Mouse (Mus musculus) stomach, embryonic 14.5 days (tissue): ENCODE data around the gene Tgoln1. TPM values are rescaled to one million over a fixed set of nuclear protein-coding genes. Genes with fewer than 3 reads are reported as not detected.

Experiments
- ATAC-seq: fragments of 200-750 bp; cut with Nextera tagmentation; 2 replicates; pipeline ENCODE4 v1.8.0; 2017; ENCODE audit warnings: low read depth, moderate TSS enrichment; ENCODE audit not compliant: insufficient number of reproducible peaks, insufficient read depth, low FRiP score
- H3K27ac ChIP-seq: fragments of 300-500 bp; sonication (generic); 2 replicates; pipeline ENCODE4 v1.5.1; 2014; ENCODE audit warnings: mild to moderate bottlenecking, low read length, moderate library complexity, mixed read lengths
- H3K27me3 ChIP-seq: fragments of 300-500 bp; sonication (generic); 2 replicates; pipeline ENCODE4 v1.6.1; 2014; ENCODE audit warnings: low read length, control low read depth, mixed read lengths; ENCODE audit not compliant: control insufficient read depth, insufficient read depth
- H3K36me3 ChIP-seq: fragments of 300-500 bp; sonication (generic); 2 replicates; pipeline ENCODE4 v1.6.1; 2014; ENCODE audit warnings: mild to moderate bottlenecking, control low read depth, low read length, moderate library complexity, mixed read lengths; ENCODE audit not compliant: control insufficient read depth, insufficient read depth
- H3K4me1 ChIP-seq: fragments of 300-500 bp; sonication (generic); 2 replicates; pipeline ENCODE4 v1.6.1; 2014; ENCODE audit warnings: low read length, control low read depth, mixed read lengths; ENCODE audit not compliant: control insufficient read depth, insufficient read depth
- H3K4me2 ChIP-seq: fragments of 300-500 bp; sonication (generic); replicated peaks from 2 replicates; pipeline ENCODE4 v1.6.1; 2014; ENCODE audit warnings: low read depth, low read length, control low read depth
- H3K4me3 ChIP-seq: fragments of 300-500 bp; sonication (generic); 2 replicates; pipeline ENCODE4 v1.5.1; 2014; ENCODE audit warnings: low read depth, low read length, control low read depth
- H3K9ac ChIP-seq: fragments of 300-500 bp; sonication (generic); replicated peaks from 2 replicates; pipeline ENCODE4 v1.6.1; 2014; ENCODE audit warnings: low read depth, mild to moderate bottlenecking, control low read depth, low read length, moderate library complexity, mixed read lengths
- H3K9me3 ChIP-seq: fragments of 300-500 bp; sonication (generic); 2 replicates; pipeline ENCODE4 v1.6.1; 2016; ENCODE audit warnings: low read depth, low read length, control low read depth; ENCODE audit not compliant: control insufficient read depth
- WGBS: fragments of 180-500 bp; shearing (Covaris S2); extraction: QIAGEN DNeasy Blood & Tissue Kit; methylation state at CpG from one replicate; pipeline ENCODE4 v1.1.7; 2014; 5-methylcytosine and 5-hydroxymethylcytosine counted together
- polyA plus RNA-seq: library from polyadenylated mRNA; unstranded; fragments of >200 nt; fragmentation: Nextera tagmentation; extraction: Ambion mirVana; gene quantifications from 2 replicates; pipeline ENCODE4 v1.2.1, GENCODE M21; 2014

Tgoln1 gene
- polyA plus RNA-seq: 38.9 and 39.3 TPM in 2 replicates

- WGBS: under 1% methylated on average over 39 of the region's 41 CpGs
- Histone ChIP-seq H3K27me3 (no peaks in the 10 kb centered on the region), H3K9me3 (no peaks in the 10 kb centered on the region), H3K9ac (peak within 1 kb of the TSS; percentile 63), H3K36me3 (peaks cover 3% of the 10 kb centered on the region), H3K27ac (peak within 1 kb of the TSS; percentile 78), H3K4me2 (peak within 1 kb of the TSS; percentile 94), H3K4me3 (peak within 1 kb of the TSS; percentile 88), H3K4me1 (peaks cover 26% of the 10 kb centered on the region)
- ATAC-seq: peak; percentile 93
Measured at GRCm38 (mm10) chr6:72616643-72617288, at the start of gene Tgoln1. Gene Tgoln1 (minus strand): TSS chr6:72617000.

- no peak for ATAC-seq
- Histone ChIP-seq H3K9ac (no peak overlapping the region), H3K9me3 (no peaks in the 10 kb centered on the region), H3K27me3 (no peaks in the 10 kb centered on the region), H3K4me3 (no peak overlapping the region), H3K27ac (peak overlapping the region; percentile 21; the same call in 1 of the 2 replicates), H3K4me1 (peaks cover 39% of the 10 kb centered on the region), H3K4me2 (no peak overlapping the region), H3K36me3 (no peaks in the 10 kb centered on the region)
- 53% methylated on average over 8 of the region's 8 CpGs for WGBS
Measured at GRCm38 (mm10) chr6:72664290-72664689, 47.5 kb upstream of the Tgoln1 start.

DNA sequence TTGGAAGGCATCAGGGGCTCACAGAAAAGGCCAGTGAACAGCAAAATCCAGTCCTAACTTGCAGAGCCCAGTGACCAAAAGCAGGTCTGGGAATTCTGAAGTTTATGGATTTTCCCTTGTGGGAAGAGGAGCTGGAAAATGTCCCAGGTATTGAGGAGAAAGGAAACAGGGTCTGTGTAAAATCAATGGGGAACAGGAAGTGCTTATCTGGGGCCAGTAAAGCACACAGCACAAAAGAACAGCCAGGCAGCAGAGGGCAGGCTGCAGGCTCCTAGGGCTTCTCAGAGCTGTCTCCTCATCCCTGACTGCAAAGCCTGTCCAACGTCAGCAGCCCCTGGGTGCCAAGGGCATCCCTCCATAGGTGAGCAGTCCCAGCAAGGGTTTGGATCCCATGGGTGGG, 46.2 kb upstream of the Tgoln1 start:
- H3K9me3 ChIP-seq: no peaks in the 10 kb centered on the region
- no peak overlapping the region for H3K4me3 ChIP-seq
- WGBS: 10% methylated on average over 1 of the region's 1 CpGs
- ATAC-seq: 0 out of 2 replicates have a peak, but pooled peaks have one; percentile 19
- no peaks in the 10 kb centered on the region for H3K36me3 ChIP-seq
- no peaks in the 10 kb centered on the region for H3K27me3 ChIP-seq
- no peak overlapping the region for H3K9ac ChIP-seq
- H3K27ac ChIP-seq: peak overlapping the region; percentile 80; the same call in 1 of the 2 replicates
- peaks cover 39% of the 10 kb centered on the region for H3K4me1 ChIP-seq
- H3K4me2 ChIP-seq: no peak overlapping the region

- no peaks in the 10 kb centered on the region for H3K36me3 ChIP-seq
- H3K4me3 ChIP-seq: no peak overlapping the region
- 68% methylated on average over 6 of the region's 6 CpGs for WGBS
- ATAC-seq: no peak
- no peak overlapping the region for H3K4me2 ChIP-seq
- H3K27me3 ChIP-seq: no peaks in the 10 kb centered on the region
- no peaks in the 10 kb centered on the region for H3K9me3 ChIP-seq
- H3K27ac ChIP-seq: peak overlapping the region; percentile 75; the same call in 1 of the 2 replicates
- H3K9ac ChIP-seq: no peak overlapping the region
- H3K4me1 ChIP-seq: peaks cover 53% of the 10 kb centered on the region
Measured at GRCm38 (mm10) chr6:72660391-72660720, 43.6 kb upstream of the Tgoln1 start.

GRCm38 (mm10) chr6:72659717-72660390, 43.1 kb upstream of the Tgoln1 start:
- H3K9ac ChIP-seq: no peak overlapping the region
- H3K4me2 ChIP-seq: no peak overlapping the region
- H3K4me1 ChIP-seq: peaks cover 57% of the 10 kb centered on the region
- no peaks in the 10 kb centered on the region for H3K9me3 ChIP-seq
- H3K4me3 ChIP-seq: no peak overlapping the region
- H3K36me3 ChIP-seq: no peaks in the 10 kb centered on the region
- WGBS: 42% methylated on average over 8 of the region's 8 CpGs
- H3K27me3 ChIP-seq: no peaks in the 10 kb centered on the region
- peak overlapping the region; percentile 75; the same call in 1 of the 2 replicates for H3K27ac ChIP-seq
- peak; percentile 24; the same call in 1 of the 2 replicates for ATAC-seq

GRCm38 (mm10) chr6:72658006-72658405, 41.2 kb upstream of the Tgoln1 start:
- H3K9ac ChIP-seq: no peak overlapping the region
- no peak overlapping the region for H3K4me3 ChIP-seq
- H3K27me3 ChIP-seq: no peaks in the 10 kb centered on the region
- H3K36me3 ChIP-seq: no peaks in the 10 kb centered on the region
- no peak overlapping the region for H3K4me2 ChIP-seq
- no peak overlapping the region for H3K27ac ChIP-seq
- peaks cover 57% of the 10 kb centered on the region for H3K4me1 ChIP-seq
- WGBS: 57% methylated on average over 3 of the region's 3 CpGs
- no peak for ATAC-seq
- no peaks in the 10 kb centered on the region for H3K9me3 ChIP-seq

DNA sequence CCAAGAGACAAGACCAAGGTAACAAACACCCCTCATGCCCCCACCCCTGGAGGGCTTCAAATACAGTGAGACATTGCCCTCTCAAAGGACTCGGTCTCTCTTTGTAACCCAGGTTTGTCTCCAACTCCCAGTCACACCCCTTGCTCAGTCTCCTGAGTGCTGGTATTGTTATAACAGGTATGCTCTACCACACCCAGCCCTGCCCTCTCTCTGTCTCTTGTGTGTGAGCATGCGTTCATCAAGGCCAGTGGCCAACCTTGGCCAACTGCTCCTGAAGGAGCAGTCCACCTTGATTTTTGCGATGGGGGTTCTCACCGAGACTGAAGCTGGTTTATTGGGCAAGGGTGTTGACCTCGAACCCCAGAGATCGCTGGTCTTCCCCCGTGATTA, 39.2 kb upstream of the Tgoln1 start:
- peak overlapping the region; percentile 40 for H3K4me2 ChIP-seq
- ATAC-seq: no peak
- no peaks in the 10 kb centered on the region for H3K27me3 ChIP-seq
- no peaks in the 10 kb centered on the region for H3K36me3 ChIP-seq
- peak overlapping the region; percentile 92 for H3K27ac ChIP-seq
- H3K9ac ChIP-seq: no peak overlapping the region
- peak overlapping the region; percentile 5; the same call in 1 of the 2 replicates for H3K4me3 ChIP-seq
- 64% methylated on average over 7 of the region's 7 CpGs for WGBS
- peaks cover 53% of the 10 kb centered on the region for H3K4me1 ChIP-seq
- no peaks in the 10 kb centered on the region for H3K9me3 ChIP-seq

DNA sequence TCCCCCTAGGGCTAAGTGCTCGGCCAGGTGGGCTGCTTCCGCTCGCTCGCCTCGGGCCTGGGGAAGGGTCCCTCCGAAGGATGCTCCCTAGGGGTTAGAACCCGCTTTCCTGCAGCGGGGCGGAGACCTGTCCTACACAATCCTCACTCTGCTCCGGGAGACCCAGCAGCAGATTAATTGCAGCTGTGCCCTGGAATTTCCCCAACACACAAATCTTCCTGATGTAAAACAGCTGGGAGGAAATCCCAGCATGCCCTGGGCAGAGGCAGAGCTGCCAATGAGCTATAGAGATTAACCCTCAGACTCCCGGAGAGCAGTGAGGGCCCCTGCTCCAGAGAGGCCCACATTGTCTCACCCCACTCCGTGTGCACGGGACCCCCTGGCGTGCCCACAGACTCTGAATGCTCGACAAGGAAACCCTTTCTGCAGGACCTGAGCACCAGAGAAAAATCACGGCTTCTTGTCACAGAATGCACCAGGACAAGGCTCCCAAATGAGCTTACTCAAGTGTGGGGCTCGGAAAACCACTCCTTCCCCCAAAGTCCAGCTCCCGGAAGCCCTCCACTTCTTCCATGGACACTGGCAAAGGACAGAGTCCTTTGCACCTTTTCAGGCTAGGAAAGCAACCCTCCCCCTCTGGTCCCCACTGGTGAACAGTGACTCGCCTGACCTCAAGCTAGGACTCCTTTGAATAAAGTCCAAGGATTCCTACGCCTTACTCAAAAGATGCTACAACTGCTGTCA, 38.7 kb upstream of the Tgoln1 start:
- Histone ChIP-seq H3K27ac (peak overlapping the region; percentile 92), H3K4me3 (peak overlapping the region; percentile 5; the same call in 1 of the 2 replicates), H3K36me3 (no peaks in the 10 kb centered on the region), H3K9me3 (no peaks in the 10 kb centered on the region), H3K9ac (no peak overlapping the region), H3K4me1 (peaks cover 52% of the 10 kb centered on the region), H3K27me3 (no peaks in the 10 kb centered on the region), H3K4me2 (peak overlapping the region; percentile 40)
- peak; percentile 87 for ATAC-seq
- WGBS: 24% methylated on average over 20 of the region's 20 CpGs
